Mouse (Mus musculus) heart, postnatal 25 days (tissue): ENCODE results near the gene Slit2. TPM values are rescaled to one million over a fixed set of nuclear protein-coding genes. Genes with fewer than 3 reads are reported as not detected.

ENCODE experiments used
- DNase-seq: peaks from one replicate; pipeline ENCODE4 v3.0.0; 2022; ENCODE audit warnings: low spot score
- intact Hi-C: fragments of 180-260 bp; cut with DNase I; formaldehyde crosslinking; loops from one replicate; pipeline ENCODE4 v1.15.1; 2025
- total RNA-seq, 2 experiments: library from RNA; stranded (reverse); gene quantifications; 2 replicates each; pipeline ENCODE4 v1.2.3; 2021

Slit2 gene
- total RNA-seq: 1 to 10 TPM; 4.3 to 4.7 TPM

DNA sequence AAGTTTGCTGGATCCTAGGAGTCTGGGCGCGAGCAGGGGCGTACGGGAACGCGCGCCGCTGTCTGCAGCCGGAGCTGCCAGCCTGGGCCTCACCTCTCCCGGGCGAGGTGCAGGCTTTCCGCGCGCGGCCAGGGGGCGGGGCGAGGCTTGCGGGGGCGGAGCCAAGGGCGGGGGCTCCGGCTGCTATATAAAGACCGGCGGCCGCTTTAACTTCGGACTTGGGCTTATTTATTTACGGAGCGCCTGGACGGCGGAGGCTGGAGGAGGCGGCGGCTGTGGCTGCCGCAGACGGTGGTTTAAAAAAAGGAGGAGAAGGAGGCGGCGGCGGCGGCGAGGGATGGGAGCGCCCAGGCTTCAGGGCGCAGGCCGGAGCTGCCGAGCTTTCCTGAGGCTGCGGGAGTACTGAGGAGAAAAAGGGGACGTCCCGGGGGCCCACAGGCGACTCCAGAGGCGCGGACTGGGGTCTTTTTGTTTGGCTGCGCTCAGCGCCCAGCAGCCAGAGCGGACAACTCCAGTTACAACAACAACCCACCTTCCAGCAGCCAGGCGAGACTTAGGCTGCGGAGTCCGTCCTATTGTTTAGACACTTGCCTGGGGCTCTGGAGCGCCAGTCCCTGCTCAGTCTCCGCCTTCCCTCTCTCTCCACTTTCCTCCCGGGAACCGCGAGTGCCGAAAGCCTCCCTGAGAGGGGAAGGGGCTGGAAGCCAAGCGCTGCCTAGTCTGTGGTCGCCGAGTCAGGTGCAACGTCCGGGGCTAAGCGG is at the start of gene Slit2:
Slit2 (plus strand) TSS at position 198 of the 761 bp plus-strand sequence.
- intact Hi-C loops: no loop called here
- DNase-seq: peak; percentile 62

DNA sequence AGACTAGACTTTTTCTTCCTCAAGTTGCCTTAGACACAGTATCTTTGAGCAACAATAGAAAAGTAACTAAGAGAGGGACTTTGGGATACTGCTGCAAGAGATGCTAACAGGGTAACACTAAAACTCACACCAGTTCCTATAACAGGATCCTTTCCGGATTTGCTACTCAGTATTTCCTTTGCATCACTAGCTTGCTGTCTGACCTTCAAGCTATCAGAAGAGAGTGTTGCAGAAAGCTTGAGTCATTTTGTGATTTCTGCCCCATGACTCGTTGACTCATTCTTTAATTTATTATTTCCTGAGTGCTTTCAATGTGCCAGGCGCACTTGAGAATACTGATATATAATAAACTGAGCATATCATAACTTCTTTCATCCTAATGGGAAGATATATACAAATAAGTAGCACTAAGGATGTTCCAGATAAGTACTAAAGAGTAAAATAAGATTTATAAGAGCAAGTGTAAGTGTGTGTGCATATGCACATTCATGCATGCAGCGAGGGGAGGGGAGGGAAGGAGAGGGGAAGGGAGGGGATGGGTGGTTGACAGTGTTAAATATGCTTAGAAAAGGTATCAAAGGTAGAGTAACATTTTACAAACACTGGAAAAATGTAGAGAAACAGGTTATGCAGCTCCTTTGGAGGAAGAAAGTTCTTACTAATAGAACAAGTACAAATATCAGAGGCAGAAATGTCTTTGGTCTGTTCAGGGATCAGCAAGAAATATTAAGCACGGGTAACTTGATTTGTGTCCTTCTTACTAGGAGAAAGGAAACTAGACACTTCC is 44.2 kb upstream of the Slit2 start:
- DNase-seq: no peak
- intact Hi-C loops: no loop called here

DNA sequence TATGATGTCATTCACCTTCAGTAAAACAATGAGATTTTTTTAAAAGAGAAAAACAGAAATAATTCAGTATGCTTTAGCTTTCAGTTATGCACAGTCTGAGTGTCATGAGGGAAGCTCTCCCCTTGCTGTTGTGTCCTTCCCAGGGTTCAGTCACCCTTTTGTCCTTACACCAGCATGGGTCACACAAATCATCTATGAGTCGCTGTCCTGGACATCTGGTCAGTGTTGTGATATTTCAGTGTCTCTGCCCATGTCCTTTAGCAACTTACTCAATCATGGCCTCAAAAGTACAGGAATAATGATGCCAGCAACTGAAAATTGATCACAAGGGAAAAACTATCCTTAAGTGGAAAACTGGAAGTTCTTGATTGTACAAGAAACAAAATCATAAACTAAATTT is 26.5 kb upstream of the Slit2 start:
- no peak for DNase-seq
- intact Hi-C loops: no loop called here

DNA sequence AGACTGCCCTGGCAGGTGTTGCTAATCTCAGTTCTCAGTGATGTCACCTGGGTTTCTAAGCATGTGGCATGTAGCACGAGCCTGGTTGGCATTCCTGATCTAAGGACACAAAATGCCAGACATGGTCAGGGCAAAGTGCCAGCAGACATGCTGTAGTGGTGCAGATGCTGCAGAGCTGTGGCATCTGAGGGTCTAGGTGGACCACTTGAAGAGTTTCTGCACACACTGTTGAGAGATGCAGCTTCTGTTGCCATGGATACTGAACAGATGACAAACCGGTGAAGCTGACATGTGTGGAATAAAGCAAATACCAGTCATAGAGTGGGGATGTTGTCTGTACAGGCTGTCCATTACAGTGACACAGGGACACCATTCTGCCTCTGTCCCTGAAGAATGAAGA is 7.1 kb upstream of the Slit2 start:
- intact Hi-C loops: loop anchor here (10.0 kb wide), 1 partner anchor 1531 kb away; no protein-coding TSS in a partner anchor
- DNase-seq: no peak

DNA sequence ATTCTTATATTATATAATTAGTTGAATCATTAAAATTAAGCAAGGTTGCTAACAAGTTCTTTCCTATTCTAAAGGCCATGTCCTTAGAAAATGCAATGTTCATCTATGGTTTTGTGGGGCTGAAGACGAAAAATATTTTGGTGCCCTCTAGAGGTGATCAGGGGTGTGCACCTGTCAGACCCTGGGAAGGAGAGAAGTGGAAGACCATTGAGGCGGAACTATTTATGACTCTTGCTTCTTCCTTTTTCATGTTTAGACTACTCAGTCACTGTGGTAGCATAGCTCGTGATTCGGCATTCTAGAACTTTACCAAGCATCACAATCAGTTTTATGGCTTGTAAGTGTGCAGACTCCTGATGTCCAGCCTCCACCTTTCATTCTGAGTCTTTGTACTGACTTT is 3.6 kb upstream of the Slit2 start:
- intact Hi-C loops: loop anchor here (10.0 kb wide), 1 partner anchor 1535 kb away; no protein-coding TSS in a partner anchor
- no peak for DNase-seq

DNA sequence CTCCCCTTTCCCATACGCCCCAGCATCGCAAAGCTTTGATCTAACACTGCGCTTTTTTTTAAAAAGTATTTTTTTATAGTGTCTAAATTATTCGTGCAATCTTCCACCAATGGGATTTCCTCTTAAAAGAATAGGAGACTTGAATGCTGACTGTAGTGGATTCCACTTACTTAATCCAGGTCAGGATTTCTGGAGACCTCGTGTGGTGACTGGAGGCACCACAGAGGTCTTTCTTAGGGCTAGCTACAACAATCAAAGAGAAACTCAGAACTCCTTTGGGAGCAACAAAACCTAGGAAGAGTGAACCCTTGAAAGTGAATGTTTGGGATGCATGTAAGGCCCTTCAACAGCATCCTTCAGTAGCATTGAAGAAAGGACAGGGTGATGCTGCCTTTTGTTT is 2.5 kb upstream of the Slit2 start:
- intact Hi-C loops: no loop called here
- no peak for DNase-seq

DNA sequence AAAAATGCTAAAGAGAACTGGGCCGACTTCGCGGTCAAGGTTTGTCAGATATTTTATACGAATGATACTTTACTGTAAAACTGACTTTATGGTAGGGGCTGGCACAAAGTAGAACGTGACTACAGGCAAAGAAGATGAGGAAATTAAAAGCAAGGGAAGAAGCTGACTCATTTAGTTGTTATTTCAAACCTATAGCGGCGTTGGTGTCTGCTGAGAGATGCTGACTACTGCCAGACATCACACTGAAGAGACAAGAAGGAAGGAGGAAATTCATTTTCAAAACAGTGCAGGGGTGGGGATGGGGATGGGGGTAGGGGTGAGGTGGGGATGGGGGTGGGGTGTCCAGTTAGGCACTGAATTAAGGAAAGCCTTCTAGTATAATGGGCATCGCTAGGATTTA is 987 bp upstream of the Slit2 start:
- intact Hi-C loops: no loop called here
- no peak for DNase-seq

DNA sequence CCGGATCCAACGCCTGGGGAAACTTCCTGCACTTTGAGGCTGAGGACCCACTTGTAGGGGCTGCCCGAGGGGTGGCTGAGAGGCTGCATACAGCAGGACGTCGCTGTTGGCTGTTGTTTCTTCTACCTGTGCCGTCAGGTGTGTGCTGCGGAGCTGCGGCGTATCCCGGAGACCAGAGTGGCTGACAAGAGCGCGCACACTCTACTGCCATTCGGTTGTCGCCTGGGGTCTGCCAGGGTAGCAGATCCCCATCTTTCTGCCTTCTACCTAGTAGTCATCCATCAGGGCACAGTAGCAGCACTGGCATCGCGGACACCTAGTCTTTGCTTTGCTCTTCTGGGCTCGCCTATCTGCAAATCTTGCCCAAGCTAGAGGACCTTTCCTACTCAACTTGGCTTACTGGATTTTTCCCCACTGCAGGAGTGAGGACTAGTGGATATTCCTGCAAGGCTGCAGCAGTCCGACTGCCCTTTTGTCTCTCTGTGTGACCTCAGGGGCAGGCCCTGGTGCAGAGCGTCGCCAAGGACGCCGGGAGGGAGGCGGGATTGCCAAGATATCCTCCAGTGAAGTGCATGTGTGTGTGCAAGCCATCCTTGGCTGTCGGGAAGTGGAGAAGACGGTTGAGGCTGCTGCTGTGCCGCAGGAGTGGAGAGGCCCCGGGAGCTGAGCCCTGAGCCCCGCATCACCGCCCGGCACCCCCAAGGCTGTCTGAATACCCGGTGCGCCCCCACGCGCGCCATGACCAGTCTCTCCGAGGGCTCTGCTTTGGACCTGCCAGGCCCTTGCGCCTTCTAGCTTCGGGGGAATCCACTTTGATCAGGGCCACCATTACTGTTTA is 1.0 kb downstream of the Slit2 start:
- peak; percentile 7 for DNase-seq
- intact Hi-C loops: no loop called here

DNA sequence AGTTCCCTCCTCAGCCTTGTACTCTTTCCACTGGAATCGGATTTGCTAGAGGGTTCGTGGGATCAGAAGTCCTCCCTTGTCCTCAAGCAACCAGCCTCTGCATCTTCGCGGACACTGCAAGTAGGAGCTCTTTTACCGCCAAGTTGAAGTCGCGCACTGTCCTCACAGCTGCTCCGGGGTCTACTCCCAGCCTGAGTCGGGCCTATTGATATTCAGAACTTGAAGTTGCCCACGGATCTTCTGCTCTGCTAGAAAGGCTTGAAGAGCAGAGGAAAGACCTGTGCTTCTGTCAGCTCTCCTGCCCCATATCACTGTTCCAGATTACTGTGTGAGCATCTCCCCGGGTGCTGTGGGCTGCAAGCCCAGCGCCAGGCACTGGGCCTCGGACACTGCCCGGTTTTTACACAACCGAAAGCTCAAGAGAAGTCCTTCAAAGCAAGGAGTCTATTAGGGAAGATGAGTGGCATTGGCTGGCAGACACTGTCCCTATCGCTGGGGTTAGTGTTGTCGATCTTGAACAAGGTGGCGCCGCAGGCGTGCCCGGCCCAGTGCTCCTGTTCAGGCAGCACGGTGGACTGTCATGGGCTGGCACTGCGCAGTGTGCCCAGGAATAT is 1.8 kb downstream of the Slit2 start:
- intact Hi-C loops: no loop called here
- DNase-seq: no peak

DNA sequence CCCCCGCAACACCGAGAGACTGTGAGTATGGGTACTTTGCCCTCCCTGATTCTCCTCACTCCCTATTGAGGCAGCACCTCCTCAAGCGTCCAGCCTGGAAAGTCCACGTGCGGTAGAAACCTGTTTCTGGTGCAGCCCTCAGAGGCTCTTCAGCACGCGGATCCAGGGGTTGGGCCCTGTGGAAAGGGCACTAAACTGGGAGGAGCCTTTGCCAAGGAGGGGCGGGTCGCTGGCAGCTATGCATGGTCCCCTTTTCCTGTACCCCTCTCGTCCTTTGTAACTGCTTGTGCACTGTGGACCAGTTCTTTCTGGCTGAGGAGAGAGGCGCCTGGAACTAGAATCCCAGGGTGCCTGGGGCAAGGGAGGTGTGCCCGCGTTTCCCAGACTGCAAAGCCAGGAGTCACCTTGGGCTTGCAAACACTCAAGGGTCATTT is 2.3 kb downstream of the Slit2 start:
- intact Hi-C loops: no loop called here
- DNase-seq: no peak

DNA sequence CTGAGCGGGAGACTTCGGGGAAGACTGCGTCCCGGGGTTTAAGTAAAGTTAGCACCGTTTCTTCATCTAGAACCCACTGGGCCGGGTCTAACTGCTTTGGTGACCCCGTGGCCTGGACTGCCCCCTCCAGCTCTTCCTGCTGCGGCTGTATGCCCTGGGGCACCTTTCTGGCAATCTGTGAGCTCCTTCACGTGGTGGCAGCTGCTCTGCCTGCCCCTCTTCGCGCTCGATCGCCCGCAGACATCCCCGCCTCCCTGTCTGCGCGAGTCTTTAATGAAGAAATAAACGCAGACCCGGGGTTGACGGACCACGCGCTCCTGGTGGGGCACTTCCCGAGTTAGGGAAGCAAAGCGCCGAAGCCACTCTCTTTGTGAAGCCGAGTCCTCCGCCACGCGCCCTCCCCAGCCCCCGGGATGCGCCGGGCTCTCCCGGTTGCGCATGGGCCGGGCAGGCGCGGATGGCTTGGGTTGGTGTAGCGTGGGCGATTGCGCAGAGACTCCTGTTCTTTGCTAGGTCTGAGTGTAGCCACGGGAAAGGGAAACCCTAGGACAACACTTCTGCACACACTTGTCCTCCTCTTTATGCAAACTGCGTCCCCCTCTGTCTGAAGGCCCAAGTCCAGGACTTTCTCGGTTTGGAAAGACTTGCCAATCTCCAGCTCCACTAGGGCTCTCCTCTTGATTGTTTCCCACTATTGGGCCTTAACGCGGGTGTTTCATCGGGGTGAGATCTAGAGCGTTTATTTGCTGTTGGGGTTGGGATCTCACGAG is 3.1 kb downstream of the Slit2 start:
- DNase-seq: no peak
- intact Hi-C loops: no loop called here

DNA sequence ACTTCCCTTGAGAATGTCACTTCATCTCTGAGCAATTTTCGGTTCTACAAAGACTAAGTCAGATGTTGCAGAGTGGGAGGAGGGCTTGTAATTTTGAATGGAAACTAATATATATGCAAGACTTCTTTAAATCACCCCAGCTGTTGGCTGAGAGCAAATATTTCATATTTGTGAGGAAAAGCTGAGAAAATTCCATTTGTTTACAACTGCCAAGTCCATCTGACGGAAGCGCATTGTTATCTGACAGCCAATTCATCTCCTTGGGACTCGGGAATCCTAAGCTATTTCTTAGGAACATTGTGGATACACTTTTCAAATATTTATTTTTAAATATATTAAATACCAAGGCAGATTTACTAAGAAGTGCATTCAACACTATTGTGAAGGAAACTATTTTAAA is 8.0 kb downstream of the Slit2 start:
- no peak for DNase-seq

DNA sequence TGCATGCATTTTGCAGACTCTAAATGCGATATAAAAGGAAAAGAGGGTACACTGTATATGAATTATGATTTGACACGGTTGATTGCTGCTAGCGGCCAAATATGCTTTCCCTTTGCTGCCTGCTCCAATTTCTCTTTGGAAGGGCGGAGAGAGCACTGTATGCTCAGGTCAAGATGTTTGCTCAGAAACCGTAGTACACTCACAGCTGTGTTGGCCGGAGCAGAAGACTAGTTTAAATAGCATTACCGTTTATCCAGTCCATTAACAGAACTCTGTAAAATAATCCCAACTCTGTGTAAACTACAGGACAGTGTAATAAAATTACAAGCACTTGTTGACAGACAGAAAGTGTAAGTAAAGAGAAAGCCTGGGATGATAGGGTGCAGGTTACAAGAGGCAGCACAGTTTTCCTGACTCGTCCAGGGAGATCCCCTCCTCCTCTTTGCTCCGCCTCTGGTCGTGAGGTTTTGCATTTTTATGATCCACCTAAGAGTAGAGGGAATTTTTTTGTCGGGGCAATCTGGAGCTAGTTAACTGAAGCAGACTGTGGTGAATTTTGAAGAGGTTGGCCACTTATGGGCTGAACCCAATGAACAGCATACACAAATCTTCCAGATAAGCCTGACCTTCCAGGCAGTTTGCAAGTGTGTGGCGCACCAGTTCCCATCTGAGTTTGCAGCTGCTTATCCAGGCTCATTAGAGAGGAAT is 20.9 kb downstream of the Slit2 start:
- no peak for DNase-seq
- intact Hi-C loops: no loop called here

More for the DNA sequence above, 8.0 kb downstream of the Slit2 start:
- intact Hi-C loops: no loop called here

DNA sequence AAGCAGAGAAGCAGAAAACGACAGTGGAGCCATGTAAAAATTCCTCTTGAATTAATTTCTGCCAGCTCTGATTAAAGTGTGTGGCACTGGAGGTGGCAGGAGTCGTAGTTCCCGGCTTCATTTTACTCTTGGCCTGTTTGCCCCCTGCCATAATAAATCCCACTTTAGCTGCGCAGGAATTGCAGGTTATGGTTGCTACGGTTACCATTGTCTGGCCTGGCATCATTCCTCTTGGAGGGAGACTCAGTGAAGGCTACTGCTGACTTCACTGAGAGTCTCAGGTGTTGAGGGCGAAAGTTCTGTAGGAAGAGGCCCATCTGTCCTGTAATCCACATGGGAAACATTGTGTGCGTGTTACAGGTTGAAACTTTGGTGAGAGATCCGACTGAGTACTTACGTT is 22.6 kb downstream of the Slit2 start:
- intact Hi-C loops: no loop called here
- no peak for DNase-seq

DNA sequence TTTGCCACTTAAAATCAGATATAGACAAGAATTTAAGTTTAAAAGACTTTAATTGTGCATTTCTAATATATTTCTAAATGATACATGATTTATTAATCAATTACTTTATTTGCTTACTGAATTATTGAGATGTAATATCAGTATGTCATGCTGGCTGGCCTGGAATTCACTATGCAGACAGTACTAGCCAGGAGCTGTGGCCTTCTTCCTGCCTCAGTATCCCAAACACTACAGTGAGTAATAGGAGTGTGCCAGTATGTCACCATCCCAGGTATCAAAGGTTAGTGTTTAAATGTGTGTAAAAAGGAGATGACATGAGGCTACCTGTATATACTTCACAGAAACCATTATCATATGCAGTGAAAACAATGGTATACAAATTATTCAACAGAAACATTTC is 23.1 kb downstream of the Slit2 start:
- DNase-seq: no peak
- intact Hi-C loops: no loop called here

DNA sequence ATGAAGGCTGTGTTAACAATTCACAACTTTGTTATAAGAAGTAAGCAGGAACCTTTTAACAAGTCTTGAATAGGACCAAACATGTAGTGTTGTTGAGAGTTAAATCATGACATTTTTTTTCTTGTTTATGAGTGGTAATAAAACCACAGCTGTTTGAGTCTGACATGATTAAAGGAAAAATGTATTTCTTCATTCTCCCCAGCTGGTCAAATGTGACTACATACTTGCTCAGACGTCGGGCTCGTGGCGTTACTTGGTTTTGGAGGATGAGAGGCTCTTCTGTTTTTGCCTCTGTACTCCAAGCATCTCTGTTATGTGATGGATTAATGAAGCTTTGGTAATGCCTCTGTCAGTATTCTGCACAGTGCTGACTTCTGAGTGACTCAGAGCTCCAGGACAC is 40.5 kb downstream of the Slit2 start:
- intact Hi-C loops: no loop called here
- no peak for DNase-seq

DNA sequence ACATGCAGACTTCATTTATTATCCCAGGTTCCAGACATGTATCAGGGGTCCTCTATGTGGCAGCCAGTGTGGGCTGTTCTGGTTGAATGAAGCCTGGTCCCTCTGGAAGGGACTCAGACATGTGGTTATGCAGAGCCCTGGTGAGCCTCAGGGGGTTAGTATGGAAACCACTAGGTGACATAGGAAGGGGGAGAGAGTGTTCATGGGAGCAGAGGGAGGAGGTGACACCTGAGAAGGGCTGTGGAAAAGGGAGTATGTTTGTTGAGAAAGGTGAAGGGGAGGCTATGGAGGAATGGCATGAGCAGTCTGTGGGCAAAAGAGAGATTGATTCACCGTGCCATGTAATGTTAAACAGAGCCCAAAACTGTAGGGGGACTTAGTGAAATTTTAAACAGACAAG is 51.9 kb downstream of the Slit2 start:
- intact Hi-C loops: loop anchor here (10.0 kb wide), 1 partner anchor 100 kb away; no protein-coding TSS in a partner anchor
- no peak for DNase-seq

DNA sequence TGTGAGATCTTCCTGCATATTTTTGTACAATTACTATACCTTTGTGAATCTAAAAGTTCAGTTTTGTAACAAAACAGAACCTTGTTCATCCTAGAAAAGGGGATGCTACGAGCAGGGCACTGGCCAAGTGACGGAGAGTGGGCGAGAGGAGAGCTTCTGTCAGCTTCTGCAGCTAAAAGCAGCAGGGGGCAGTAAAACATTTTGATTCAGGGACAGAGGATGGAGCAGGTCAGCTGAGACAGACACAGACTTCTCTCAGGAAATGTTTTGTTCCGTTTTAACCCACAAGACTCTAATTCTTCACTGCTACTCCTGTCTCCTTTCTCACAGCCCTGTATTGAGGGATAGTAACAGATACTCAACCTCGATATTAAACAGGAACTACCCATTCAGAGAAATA is 55.1 kb downstream of the Slit2 start:
- intact Hi-C loops: loop anchor here (10.0 kb wide), 1 partner anchor 97 kb away; no protein-coding TSS in a partner anchor
- no peak for DNase-seq
